Mouse (Mus musculus): ENCODE data around the gene Med9. TPM values are rescaled to one million over a fixed set of nuclear protein-coding genes. Genes with fewer than 3 reads are reported as not detected.

Med9 gene
- polyA plus RNA-seq, 1 experiment = 48.3 TPM

GRCm38 (mm10) chr11:60001231-60001980 lies 53.4 kb downstream of the Med9 start:
- DNase-seq (ENCODE audit: low read depth) = no peak

DNA sequence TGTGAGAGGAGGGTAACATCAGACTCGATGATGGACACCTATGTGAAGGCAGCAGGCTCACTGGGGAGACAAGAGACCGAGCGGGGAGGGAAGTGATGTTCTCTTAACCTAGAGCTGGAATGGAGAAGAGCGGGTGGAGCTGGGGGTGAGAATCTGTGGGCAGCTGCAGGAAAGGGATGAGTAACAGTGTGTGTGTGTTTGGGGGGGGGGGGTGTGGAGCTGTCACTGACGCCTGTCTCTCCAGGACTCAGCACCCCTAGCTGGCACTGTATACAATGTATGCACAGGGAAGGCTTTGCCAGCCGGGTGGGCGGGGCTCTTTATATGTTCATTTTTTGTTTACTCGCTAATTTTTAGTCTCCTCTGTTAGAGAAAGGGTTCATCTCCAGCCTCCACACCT lies 55.8 kb downstream of the Med9 start:
- DNase-seq (ENCODE audit: low read depth) = no peak

DNA sequence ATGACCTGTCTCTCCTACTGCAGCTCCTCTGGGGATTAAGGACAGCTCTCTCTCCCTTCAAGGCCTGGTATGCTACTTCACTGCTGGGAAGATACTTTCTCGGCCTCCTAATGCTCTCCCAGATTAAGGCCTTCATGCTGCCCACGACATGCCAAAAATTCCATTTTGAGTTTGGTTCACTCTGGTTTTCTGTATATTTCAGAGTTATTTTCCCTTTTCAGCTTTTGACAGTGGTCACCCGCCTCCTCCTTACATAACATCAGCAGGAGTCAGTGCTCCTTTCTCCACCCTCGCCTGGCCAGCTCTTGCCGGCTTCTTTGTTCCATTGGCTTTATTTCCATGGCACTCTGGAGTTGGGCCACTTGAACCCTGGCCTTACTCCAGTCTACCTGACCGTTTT lies 56.7 kb downstream of the Med9 start:
- no peak for DNase-seq (ENCODE audit: low read depth)

DNA sequence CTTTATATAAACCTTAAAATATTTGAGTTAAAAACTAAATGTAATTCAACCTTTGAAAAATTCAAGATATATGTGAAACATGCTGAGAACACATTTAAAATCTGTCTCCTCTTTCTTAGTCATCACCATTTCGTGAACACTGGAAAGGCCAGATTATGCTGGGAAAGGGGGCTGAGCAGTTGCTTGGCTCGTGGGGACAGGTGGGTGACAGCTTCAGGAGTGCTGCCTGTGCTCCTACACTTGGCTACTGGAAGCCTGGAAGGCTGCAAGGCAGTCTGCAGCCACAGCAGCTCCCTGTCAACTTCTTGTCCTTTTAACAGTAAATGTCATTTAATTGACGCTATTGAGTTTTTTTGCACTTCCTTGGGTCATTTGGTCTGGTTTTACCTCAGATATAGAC lies 57.9 kb downstream of the Med9 start:
- no peak for DNase-seq (ENCODE audit: low read depth)

DNA sequence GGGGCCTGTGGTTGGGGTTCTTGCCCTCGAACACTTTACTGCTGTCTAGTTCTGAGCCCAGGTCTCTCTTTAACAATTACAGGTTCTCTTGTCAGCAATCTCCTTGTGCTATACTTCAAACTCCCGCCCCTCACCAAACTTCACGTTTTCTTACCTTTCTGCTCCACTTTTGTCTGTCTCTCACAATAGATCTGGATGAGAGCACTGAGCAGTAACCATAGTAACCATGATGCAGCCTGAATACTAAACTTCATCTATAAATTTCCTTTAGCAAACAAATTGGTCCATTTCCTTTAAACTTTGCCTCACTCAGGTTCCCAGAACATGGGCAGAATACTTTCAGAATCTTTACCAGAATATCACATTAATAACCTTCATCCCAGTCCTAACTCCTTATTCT lies 61.4 kb downstream of the Med9 start:
- no peak for DNase-seq (ENCODE audit: low read depth)

DNA sequence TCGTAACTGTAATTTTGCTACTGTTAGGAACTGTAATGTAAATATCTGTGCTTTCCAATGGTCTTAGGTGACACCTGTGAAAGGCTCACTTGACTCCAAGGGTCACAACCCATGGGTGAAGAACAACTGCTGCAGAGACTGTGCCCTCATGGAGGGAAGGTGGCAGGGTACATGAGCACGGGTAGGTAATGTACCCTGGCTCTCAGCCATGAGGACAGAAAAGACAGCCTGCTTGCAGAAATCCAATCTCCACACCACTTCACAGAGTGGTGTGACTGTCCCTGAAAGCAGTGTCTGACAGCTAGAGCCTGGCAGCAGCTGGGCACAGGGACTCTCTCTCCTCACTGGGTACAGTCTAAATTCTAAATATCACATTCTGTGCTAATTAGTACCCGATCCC lies 63.5 kb downstream of the Med9 start:
- DNase-seq (ENCODE audit: low read depth) = no peak

Other genes with a start within 250 kb of the Med9 start
- 2.0 and 2.2 TPM in 2 replicates for gene Pld6, start 160.6 kb upstream of the Med9 start, polyA plus RNA-seq (2012; rRNA removed)
- gene Flcn, start 138.2 kb upstream of the Med9 start, polyA plus RNA-seq (2012; rRNA removed) = 38.4 and 43.6 TPM in 2 replicates
- gene Nt5m, start 108.8 kb upstream of the Med9 start, polyA plus RNA-seq (2012; rRNA removed) = 30.5 and 39.2 TPM in 2 replicates
- gene Cops3, start 108.4 kb upstream of the Med9 start, polyA plus RNA-seq (2012; rRNA removed) = 24.4 and 27.1 TPM in 2 replicates
- 86.8 and 123 TPM in 2 replicates for gene Rasd1, start 16.7 kb downstream of the Med9 start, polyA plus RNA-seq (2012; rRNA removed)
- gene Pemt, start 98.3 kb downstream of the Med9 start, polyA plus RNA-seq (2012; rRNA removed) = 211 and 228 TPM in 2 replicates
- 24.1 and 35.7 TPM in 2 replicates for gene Rai1, start 156.8 kb downstream of the Med9 start, polyA plus RNA-seq (2012; rRNA removed)

Measured in gonadal fat pad, adult 2 months (tissue).